Mouse (Mus musculus): ENCODE results near the gene Wdr18.
A peak's percentile ranks its signal among the peaks of the same experiment; 100 is the strongest.
"Not testable (repeated sequence)": the region's sequence is repeated elsewhere in the genome, so short reads cannot be mapped to it uniquely, and the experiment has no call there.

The Wdr18 gene

GRCm38 (mm10) chr10:79946752-79947322 lies 13.1 kb upstream of the Wdr18 start:
- no peak for DNase-seq (ENCODE audit: low read depth)

DNA sequence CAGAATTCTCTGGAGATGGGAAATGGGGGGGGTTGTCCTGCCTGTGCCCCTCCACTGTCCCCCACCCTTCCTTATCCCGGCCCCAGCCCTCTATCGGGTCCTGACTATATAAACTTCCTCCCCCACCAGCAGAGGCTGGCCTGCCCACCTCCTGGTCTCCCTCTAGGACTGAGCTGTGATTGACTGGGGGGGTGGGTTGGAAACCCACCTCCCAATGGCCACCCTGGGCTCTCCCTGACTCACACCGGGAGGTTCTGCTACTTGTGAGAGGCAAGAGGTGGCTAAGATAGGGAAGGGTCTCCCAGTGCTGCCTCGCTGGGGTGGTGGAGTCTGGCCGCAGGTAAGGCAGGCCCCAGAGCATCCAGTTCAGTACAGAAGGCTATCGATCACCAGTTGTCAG lies 12.4 kb upstream of the Wdr18 start:
- DNase-seq (ENCODE audit: low read depth), result no peak

GRCm38 (mm10) chr10:79949873-79950272 lies 10.1 kb upstream of the Wdr18 start:
- DNase-seq (ENCODE audit: low read depth), result no peak

GRCm38 (mm10) chr10:79950661-79951060 lies 9.3 kb upstream of the Wdr18 start:
- no peak for DNase-seq (ENCODE audit: low read depth)

GRCm38 (mm10) chr10:79953946-79954345 lies 6.0 kb upstream of the Wdr18 start:
- no peak for DNase-seq (ENCODE audit: low read depth)

GRCm38 (mm10) chr10:79955691-79956090 lies 4.3 kb upstream of the Wdr18 start:
- DNase-seq (ENCODE audit: low read depth), result no peak

- DNase-seq (ENCODE audit: low read depth), result no peak
Measured at GRCm38 (mm10) chr10:79956643-79957154, 3.3 kb upstream of the Wdr18 start.

- DNase-seq (ENCODE audit: low read depth), result peak; percentile 68
Measured at GRCm38 (mm10) chr10:79958140-79958816, 1.7 kb upstream of the Wdr18 start.

GRCm38 (mm10) chr10:79959412-79959811 lies 540 bp upstream of the Wdr18 start:
- not testable (repeated sequence) for DNase-seq (ENCODE audit: low read depth)

GRCm38 (mm10) chr10:79960671-79961294 lies 831 bp downstream of the Wdr18 start:
- no peak for DNase-seq (ENCODE audit: low read depth)

GRCm38 (mm10) chr10:79964727-79965126 lies 4.8 kb downstream of the Wdr18 start:
- DNase-seq (ENCODE audit: low read depth), result no peak

- no peak for DNase-seq (ENCODE audit: low read depth)
Measured at GRCm38 (mm10) chr10:79965325-79965724, 5.4 kb downstream of the Wdr18 start.

- DNase-seq (ENCODE audit: low read depth), result no peak
Measured at GRCm38 (mm10) chr10:79966886-79967400, 7.0 kb downstream of the Wdr18 start.

GRCm38 (mm10) chr10:79968181-79968580 lies 8.2 kb downstream of the Wdr18 start:
- no peak for DNase-seq (ENCODE audit: low read depth)

DNA sequence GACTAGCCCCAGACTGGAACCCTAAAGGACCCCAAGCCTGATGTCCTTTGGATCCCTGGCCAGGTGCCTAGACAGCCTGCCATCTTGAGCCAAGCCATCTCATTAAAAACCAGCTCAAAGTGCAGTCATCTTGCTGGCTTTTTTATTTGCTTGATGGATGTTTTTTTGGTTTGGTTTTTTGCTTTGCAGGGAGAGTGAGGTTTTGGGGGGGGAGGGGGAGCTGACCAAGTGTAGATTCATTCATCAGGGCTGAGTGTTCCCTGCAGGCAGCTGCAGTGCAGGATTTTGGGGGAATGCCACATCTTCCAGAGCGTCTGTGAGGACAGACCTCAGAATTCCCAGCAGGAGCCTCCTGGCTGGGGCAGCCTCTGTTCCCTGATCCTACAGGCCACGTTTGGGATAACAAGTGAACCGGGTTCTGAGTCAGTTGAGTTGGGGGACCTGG lies 9.2 kb downstream of the Wdr18 start:
- DNase-seq (ENCODE audit: low read depth), result no peak

DNA sequence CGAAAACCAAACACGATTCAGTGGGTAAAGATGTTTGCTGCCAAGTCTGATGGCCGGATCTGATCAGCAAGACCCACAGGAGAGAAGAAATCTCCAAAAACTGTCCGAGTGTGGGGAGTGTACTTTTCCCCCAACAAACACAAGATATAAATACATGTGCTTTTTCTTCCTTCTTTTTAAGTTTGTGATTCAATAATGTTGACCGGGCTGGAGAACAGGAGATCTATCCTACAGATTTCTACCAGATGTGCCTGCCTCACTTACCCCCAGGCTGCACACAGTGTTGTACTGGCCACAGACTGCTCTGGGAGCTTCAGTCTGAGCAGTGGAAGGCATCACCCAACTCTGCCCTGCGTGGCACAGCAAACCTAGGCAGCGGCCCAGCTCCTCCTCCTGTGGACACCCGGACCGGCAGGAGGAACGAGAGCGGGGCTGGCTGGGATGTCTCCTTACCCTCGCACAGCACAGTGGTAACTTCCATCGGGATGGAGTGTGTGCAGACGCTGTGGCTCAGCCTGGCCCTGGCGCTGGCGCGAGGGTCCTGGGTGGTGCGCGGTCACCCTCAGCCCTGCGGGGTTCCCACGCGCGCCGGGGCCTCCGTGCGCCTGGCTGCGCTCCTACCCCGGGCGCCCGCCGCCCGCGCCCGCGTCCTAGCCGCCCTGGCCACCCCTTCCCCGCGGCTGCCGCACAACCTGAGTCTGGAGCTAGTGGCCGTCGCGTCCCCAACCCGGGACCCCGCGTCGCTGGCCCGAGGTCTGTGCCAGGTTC lies 10.6 kb downstream of the Wdr18 start, which contains the start of gene Grin3b:
Gene Grin3b (plus strand): TSS at position 301 of the 768 bp plus-strand sequence.
- DNase-seq (ENCODE audit: low read depth), result no peak

- DNase-seq (ENCODE audit: low read depth), result no peak
Measured at GRCm38 (mm10) chr10:79971183-79971497, 11.2 kb downstream of the Wdr18 start.

DNA sequence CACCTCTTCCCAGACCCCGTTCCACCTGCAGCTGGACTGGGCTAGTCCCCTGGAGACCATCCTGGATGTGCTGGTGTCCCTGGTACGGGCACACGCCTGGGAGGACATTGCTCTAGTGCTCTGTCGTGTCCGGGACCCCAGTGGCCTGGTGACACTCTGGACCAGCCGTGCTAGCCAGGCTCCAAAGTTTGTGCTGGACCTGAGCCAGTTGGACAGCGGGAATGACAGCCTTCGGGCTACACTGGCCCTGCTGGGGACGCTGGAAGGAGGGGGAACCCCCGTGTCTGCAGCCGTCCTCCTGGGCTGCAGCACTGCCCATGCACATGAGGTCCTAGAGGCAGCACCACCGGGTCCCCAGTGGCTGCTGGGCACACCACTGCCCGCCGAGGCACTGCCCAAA lies 12.9 kb downstream of the Wdr18 start:
- no peak for DNase-seq (ENCODE audit: low read depth)

GRCm38 (mm10) chr10:79974087-79974486 lies 14.1 kb downstream of the Wdr18 start:
- DNase-seq (ENCODE audit: low read depth), result no peak

DNA sequence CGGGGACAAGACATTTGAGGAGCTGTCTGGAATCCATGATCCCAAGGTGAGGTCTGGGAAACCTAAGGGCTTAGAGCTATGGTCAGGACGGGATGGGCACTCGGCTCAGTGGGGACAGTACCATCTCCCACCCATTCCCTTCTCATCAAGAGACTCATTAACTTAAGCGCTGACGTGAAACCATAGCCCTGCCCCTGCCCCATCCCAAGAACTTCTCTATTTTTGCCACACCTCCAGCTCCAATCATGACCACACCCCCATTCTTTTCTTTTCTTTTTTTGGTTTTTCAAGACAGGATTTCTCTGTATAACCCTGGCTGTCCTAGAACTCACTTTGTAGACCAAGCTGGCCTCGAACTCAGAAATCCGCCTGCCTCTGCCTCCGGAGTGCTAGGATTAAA lies 14.7 kb downstream of the Wdr18 start:
- DNase-seq (ENCODE audit: low read depth), result no peak

DNA sequence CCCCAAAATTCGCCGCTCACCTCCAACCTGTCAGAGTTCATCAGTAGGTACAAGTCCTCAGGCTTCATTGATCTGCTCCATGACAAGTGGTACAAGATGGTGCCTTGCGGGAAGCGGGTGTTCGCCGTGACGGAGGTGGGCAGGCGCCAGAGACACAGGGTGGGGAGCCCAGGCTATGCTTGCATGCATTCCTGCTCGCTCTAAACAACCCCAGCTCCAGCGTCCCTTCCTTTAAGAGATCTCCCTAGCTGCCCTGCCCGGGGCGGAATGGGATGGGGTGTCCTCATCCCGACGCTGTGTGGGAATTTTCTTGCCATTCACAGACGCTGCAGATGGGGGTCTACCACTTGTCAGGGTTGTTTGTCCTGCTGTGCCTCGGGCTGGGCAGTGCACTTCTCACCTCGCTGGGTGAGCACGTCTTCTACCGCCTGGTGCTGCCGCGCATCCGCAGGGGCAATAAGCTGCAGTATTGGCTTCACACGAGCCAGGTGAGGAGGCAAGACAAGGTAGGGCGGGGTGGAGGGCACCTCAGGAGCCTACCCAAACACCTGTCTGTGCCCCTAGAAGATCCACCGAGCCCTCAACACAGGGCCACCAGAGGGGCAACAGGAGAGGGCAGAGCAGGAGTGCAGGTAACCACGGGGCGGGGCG lies 16.2 kb downstream of the Wdr18 start:
- no peak for DNase-seq (ENCODE audit: low read depth)

GRCm38 (mm10) chr10:79976722-79977107 lies 16.8 kb downstream of the Wdr18 start:
- DNase-seq (ENCODE audit: low read depth), result no peak

Data from c-Kit-positive CD71-positive TER-119-negative erythroid progenitor cells, embryonic 14.5 days (primary cell).